Mouse (Mus musculus) mouse trophoblast stem cell (cell line): ENCODE measurements around the gene Smarcc2.
"Not testable (repeated sequence)": the region's sequence is repeated elsewhere in the genome, so short reads cannot be mapped to it uniquely, and the experiment has no call there.

Experiments used
- in situ Hi-C, 2 experiments: fragments of 300-500 bp; cut with MseI, MboI; formaldehyde crosslinking; loops; 2 replicates in 1 of 2; 3 replicates in 1 of 2; pipeline ENCODE4 v1.15.1; 2025

The Smarcc2 gene

DNA sequence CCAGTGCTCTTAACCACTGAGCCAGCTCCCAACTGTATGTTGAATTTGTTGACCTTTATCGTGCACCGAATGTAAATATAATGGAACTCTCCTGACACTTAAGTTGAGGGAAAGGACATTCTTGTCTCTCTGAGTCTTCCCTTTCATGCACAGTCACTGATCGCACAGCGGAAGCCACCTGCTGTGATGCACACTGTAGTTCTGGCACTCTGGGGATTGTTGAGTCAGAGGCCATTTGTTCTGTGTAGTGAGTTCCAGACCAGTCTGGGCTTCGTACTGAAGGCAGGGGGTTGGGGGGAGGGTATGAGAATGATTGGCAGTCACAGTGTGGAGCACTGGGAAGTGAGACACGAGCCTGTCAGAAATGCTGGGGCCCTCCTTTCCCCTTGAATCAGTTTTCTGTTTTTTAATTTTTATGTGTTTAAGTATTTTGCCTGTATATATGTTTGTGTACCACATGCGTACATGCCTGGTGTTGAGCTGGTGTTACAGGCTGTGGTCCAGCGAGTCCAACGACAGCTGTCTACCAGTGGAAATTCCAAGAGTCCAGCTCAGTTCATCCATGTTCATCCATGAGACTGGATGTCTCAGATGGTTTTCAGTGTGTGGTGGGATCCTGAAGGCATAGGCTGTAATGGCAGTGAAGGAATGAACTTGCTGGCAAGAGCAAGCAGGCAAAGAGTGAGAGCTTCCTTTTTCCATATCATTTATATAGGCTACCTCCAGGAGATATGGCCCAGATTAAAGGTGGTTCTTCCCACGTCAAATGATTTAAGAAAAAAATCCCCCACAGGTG lies 17.5 kb upstream of the Smarcc2 start:
- in situ Hi-C loops, result no loop called here

DNA sequence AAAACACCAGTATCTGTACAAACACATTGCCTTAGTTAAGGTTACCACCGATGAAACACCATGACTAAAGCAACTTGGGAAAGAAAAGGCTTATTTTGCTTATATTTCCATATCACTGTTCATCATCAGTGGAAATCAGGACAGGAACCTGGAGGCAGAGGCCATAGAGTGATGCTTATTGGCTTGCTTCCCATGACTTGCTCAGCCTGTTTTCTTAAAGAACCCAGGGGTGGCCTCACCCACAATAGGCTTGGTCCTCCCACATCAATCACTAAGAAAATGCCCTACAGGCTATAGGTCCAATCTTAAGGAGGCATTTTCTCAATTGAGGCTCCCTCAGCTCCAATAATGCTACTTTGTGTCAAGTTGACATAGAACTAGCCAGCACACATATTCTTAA lies 16.3 kb upstream of the Smarcc2 start:
- in situ Hi-C loops, result no loop called here

DNA sequence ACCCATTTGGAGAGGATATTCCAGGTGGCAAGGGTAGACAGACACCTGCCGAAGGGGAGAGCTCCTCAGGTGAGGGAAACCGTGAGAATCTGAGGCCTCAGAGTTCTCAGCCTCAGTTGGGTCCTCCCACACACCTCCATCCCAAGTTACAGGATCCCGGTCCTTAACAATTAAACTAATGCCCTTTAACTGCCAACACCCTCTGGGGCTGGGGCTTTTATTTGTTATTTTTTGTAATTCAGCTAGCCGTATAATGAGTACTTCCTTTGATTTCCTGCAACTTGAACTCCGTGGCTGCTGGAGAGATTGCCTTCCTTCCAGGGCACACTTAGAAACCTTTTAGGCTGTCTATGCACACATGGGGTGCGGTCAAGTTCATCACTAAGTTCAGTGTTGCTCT lies 14.7 kb upstream of the Smarcc2 start:
- in situ Hi-C loops, result no loop called here

DNA sequence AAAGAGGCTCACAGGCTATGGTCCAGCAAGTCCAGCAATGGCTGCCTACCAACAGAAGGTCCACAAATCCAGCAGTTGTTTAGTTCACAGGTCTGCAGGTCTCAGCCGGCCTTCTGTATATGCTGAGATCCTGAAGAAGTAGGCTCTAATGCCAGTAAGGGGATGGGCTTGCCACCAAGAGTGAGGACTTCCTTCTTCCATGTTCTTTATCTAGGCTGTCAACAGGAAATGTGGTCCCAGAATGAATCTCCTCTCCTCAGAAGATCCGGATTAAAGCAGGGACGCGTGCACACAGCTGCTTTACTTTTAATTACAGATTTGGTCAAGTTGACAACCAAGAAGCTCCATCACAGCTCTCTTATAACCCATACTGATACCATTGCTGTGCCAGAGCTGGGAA lies 13.6 kb upstream of the Smarcc2 start:
- in situ Hi-C loops, result no loop called here

DNA sequence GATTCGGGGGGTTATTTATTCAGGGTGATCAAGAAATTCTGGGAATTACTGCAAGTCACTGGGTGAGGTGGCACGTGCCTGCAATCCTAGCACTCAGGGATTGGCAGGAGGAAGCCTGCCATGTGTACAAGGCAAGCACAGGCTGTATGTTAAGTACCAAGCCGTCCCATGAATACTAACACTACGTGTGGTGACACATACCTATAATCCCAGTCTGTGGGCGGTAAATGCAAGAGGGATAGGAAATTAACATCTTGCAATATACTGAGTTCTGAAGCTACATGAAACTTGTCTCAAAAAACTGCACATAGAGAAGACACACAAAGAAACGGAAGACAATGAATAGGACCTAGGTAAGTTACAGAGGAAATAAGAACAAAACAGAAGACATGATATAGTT lies 8.0 kb upstream of the Smarcc2 start:
- in situ Hi-C loops, result loop anchor here in 1 of 2 experiments (10.0 kb wide), 1 partner anchor 76 kb away; the partner anchor contains the start of gene Ankrd52

DNA sequence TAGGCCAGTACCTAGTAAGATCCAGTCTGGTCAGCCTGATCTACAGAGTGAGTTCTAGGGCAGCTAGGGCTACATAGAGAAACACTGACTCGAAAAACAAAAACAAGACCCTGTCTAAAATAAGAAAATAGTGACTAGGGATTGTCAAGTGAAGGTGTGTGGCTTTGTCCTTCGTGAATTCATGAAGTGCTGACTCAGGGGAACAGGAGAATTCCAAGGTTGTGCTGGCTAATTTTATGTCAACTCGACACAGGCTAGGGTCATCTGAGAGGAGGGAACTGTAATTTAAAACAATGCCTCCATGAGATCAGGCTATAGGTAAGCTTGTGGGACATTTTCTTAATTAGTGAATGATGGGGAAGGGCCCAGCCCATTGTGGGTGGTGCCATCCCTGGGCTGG lies 4.6 kb upstream of the Smarcc2 start:
- in situ Hi-C loops, result loop anchor here in 1 of 2 experiments (10.0 kb wide), 1 partner anchor 80 kb away; the partner anchor contains the start of gene Ankrd52

DNA sequence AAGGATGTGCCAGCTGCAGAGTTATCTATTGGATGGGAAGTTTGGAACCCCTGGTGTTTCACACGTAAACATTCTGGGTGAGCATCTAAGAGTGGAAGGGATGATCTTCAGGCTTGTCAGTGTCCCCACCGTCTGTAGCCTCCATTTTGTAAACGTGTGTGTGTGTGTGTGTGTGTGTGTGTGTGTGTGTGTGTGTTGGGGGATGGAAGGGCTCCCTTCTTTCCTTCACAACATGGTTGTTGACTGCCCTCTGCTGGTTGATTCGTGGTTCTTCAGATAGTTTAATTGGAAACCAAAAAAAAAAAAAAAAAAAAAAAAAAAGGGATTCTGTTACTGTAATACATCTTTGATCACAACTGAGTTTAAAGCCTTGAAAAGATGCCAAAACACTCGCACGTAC lies 3.8 kb upstream of the Smarcc2 start:
- in situ Hi-C loops, result loop anchor here in 1 of 2 experiments (10.0 kb wide), 1 partner anchor 80 kb away; the partner anchor contains the start of gene Ankrd52

DNA sequence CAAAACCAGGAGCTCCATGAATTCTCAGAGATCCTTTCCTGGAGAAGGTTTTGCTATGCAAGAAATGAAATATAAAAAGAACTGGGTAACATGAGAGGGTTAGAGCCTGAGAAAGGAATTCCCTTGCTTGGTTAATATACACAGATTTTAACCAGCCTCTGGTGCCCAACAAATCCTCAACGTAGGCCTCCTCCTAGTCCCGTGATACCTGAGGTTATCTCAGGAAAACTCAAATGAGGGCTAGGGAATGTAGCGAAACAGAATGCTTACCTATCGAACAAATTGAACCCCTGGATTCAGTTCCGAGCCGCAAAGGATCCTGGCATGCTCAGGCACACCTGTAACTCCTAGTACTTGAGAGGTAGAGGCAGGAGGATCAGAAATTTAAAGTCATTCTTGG lies 1.4 kb upstream of the Smarcc2 start:
- in situ Hi-C loops, result loop anchor here in 1 of 2 experiments (10.0 kb wide), 1 partner anchor 83 kb away; the partner anchor contains the start of gene Ankrd52

DNA sequence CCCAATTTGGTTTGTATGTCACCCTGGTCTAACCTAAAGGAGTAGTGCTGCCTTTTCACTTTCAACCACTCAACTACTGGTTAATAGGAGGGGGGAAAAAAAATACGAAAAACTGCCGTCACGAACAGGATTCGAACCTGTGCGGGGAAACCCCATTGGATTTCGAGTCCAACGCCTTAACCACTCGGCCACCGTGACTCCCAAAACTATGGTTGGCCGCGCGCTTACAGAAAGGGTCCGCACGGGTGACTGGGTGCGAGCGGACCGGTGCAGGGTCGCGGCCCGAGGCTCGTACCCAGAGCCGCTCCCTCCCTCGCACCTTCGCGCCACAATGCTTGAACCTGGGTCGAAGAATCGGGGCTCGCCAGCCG lies 715 bp upstream of the Smarcc2 start:
- in situ Hi-C loops, result loop anchor here in 1 of 2 experiments (10.0 kb wide), 1 partner anchor 84 kb away; the partner anchor contains the start of gene Ankrd52

DNA sequence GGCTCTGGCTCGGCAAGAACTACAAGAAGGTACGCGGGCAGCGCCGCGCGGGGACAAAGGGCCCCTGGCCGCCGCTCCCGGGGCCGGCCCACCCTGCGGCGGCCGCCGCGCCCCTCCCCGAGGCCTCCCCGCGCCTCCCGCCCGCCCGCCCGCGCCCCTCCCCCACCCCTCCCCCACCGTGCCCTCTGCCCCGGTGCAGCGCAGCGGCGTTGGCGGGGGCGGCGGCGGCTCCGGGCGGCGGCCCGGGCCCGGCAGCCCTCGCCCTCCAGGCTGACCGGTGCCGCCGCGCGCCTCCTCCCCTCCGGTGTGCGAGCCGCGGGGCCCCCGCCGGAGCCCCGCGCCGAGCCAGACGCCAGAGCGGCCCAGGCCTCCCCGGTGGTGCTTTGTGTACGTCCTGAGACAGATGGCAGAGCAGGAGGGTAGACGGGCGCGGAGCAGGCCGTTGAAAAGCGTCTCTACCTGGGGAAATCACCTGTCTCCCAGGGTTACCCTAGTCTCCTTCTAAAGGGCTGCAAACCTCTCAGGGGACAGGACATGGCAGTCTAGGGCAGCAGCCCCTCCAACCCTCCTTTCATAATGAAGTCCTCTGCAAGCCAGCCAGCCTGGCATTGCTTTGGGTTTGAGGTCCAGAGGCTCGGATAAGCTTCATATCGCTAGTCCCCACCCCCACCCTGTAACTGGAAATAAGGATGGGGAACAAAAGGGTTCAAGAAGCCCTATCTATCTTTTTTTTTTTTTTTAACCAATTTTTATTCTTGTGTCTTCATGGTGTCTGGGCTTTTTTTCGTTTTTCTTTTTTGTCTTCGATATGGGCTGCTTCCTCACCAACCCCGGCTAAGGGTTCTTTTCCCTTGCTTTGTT lies 591 bp downstream of the Smarcc2 start:
- in situ Hi-C loops, result loop anchor here in 1 of 2 experiments (10.0 kb wide), 1 partner anchor 85 kb away; the partner anchor contains the start of gene Ankrd52

DNA sequence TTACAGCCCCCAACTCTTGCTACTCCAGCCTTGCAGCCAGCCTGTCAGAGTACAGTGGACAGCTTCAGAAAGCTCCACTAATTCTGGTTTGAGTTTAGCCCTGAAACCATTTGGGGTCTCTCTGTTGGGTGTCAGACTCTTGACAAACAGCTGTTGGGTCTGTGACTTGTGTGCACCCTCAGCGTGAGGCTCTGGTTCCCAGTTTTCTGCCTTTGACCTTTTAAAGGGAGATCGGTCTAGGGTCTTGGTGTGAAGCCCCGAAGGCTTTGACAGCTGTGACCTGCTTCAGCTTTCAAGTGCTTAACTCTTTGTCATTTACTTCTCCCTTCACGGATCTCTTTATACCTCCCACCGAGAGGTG lies 1.2 kb downstream of the Smarcc2 start:
- in situ Hi-C loops, result no loop called here

DNA sequence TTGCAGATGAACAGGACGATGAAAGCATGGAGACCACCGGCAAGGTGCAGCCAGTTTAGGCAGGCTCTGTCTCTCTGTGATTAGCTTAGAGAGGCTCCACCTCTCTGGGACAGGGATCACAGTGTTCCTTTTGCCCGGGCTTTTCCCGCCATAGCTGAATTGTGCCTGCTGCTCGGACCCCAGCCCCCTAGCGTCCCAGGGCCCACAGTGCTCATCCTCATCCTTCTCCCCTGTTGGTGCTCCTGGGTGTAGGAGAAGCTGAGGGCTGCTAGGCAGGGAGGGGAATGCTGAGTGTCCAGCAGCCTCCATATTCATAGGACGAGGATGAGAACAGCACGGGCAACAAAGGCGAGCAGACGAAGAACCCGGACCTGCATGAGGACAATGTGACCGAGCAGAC lies 15.3 kb downstream of the Smarcc2 start:
- in situ Hi-C loops, result no loop called here

DNA sequence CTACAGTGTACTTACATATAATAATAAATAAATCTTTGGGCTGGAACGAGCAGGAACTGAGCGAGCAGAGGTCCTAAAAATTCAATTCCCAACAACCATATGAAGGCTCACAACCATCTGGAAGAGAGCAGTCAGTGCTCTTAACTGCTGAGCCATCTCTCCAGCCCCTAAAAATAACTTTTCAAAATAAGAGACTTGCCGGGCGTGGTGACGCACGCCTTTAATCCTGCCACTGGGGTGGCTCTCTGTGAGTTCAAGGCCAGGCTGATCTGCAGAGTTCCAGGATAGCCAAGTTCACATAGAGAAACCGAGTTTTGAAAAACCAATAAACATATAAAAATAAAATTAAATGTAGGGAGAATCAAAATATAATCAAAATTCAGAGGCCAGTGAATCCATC lies 27.3 kb downstream of the Smarcc2 start:
- in situ Hi-C loops, result no loop called here

DNA sequence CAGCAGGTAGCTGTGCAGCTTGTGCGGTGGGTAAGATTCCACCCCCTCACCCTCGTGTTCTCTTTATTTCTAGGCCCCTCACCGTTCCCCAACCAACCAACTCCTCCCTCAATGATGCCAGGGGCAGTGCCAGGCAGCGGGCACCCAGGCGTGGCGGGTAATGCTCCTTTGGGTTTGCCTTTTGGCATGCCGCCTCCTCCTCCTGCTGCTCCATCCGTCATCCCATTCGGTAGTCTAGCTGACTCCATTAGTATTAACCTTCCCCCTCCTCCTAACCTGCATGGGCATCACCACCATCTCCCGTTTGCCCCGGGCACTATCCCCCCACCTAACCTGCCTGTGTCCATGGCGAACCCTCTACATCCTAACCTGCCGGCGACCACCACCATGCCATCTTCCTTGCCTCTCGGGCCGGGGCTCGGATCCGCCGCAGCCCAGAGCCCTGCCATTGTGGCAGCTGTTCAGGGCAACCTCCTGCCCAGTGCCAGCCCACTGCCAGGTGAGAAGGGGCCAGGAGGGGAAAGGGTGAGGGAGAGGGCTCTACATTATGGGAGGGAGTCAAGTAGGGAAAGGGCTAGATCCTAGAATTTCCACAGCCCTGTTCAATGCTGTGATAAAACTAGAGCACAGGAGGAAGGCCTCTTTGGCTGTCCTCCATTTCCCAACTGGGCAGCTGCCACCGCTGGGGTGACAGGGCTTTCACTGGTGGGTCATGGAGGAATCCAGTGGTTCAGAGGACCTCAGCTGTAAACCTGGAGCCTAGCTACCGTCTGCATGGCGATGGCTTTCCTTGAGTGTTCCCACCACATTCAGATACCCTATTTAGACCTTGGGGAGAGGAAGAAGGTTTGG lies 29.0 kb downstream of the Smarcc2 start:
- in situ Hi-C loops, result no loop called here

DNA sequence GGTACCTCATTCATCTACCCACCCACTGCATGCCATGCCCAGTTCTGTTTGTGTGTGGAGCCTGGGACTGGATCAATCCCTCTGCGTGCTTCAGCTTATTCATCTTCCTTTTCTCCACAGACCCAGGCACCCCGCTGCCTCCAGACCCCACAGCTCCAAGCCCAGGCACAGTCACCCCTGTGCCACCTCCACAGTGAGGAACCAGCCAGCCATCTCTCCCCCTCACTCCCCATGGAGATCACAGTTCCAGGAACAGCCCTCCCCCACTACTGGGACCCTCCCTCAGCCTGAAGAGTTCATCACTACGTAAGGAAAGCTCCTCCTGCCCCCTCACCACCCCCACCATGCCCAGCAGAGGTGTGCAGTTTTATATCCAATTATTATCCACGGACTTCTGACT lies 29.7 kb downstream of the Smarcc2 start:
- in situ Hi-C loops, result no loop called here

DNA sequence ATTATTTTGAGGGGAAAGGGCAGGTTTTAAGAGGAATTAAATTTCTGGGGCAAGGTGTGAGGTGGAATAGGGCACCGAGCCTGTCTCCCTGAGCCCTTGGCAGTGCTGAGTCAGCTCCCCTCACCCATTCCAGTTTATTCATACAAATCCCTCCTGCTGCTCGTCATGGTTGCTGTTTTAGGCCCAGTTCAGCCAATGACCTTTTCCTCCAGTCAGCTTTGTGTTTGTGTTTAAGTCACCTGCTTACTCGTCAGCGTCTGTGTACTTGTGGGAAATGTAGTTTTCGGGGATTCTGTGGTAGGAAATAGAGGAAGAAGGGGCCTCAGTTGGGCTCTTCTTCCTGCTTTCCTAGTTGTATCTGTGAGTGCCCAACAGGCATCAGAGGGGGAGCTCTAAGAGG lies 30.3 kb downstream of the Smarcc2 start:
- in situ Hi-C loops, result no loop called here

DNA sequence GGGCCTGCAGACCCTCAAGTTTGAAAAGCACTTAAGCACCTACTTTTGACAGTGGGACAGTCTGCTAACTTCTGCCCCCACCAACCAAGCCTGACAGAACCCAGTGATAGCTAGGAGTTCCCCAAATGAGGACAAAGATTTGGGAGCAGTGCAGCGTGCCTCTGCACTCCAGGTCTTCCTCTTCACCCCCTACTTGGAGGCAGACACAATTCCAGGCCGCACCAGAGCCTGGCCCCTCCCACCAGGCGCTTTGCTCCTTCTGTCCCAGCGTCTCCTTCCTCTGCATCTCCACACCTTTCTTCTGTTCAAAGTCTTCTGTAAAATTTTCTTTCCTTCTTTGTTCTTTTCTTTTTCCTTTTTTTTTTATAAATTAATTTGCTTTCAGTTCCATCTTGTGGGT lies 30.7 kb downstream of the Smarcc2 start:
- in situ Hi-C loops, result no loop called here

DNA sequence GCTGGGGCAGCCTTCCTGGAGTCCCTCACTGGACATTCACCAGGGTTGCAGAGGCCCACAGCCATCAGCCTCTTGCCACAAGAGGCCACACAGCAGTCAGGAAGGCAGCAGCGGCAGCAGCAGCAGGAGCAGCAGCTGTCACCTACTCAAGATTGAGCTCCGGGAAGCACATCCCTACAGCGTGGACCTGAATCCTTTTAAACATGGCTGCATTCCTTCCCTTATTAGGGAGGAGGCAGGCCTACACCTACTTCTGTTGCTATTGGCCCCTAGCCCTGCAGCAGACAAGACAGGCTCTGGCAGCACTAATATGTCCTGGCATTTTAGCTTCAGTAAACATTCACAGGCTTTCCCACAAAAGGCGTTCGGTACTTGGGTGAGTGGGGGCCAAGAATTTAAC lies 31.2 kb downstream of the Smarcc2 start:
- in situ Hi-C loops, result no loop called here

DNA sequence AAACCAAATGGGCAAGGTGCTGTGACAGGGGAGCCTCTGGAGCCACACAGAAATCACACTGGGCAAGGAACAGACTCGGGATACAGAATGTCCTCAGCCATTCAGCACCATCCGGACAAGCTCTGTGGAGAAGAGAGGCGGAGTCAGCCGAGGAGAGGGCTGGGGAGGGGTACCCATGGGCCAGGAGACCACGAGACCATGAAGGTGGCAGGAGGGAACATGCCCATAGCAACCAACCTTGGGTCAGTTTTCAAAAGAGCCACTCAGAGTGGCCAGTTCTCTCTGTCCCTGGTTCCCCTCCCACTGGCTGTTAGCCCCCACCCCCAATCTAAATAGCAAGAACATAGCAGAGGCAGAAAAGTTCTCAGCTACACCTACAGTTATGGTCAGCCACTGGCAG lies 31.9 kb downstream of the Smarcc2 start:
- in situ Hi-C loops, result no loop called here

DNA sequence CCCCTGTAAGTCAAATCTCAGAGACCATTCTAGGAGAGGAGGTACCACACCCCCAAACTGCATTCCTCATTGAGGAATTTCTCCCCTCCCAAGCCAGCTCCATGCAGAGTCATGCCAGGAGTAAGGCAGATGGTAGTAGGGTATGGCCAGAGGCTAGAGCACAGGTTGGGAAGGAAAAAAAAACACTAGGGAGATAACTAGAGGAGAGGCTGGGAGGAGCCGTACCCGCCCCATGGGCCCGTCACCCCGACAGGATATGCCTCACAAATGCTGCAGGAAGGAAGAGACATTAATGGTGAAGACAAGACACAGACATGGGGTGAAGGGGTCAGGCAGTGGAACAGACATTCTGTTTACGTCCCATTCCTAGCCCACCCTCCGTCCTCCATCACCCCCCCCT lies 32.4 kb downstream of the Smarcc2 start:
- in situ Hi-C loops, result no loop called here

DNA sequence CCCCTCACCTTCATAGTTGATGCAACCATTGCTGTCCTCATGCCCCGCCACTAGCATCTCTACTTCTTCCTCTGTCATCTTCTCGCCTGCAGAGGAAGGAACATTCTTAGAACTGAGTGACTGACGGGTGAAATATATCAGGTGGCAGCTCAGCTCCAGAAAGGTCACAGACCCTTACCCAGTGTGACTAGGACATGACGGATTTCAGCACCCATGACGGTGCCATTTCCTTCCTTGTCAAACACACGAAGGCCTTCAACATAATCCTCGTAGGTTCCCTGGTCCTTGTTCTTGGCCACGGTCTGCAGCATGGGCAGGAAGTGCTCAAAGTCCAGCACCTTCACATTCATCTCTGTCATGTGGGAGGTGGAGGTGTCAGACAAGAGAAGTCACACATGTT lies 33.0 kb downstream of the Smarcc2 start:
- in situ Hi-C loops, result not testable (repeated sequence)
